Mouse (Mus musculus): ENCODE measurements around the gene Stxbp2.

The Stxbp2 gene

GRCm38 (mm10) chr8:3682435-3682834 is 51.7 kb downstream of the Stxbp2 start:
- no peak for DNase-seq (ENCODE audit: low read depth, low spot score)

- no peak for DNase-seq (ENCODE audit: low read depth, low spot score)
These were observed 52.8 kb downstream of the Stxbp2 start for GRCm38 (mm10) chr8:3683408-3684176.

- DNase-seq (ENCODE audit: low read depth, low spot score): no peak
These were observed 53.8 kb downstream of the Stxbp2 start for GRCm38 (mm10) chr8:3684530-3684929.

- no peak for DNase-seq (ENCODE audit: low read depth, low spot score)
These were observed 54.7 kb downstream of the Stxbp2 start for GRCm38 (mm10) chr8:3685422-3685821.

GRCm38 (mm10) chr8:3687537-3687936 is 56.8 kb downstream of the Stxbp2 start:
- DNase-seq (ENCODE audit: low read depth, low spot score): no peak

GRCm38 (mm10) chr8:3690774-3691173 is 60.0 kb downstream of the Stxbp2 start:
- no peak for DNase-seq (ENCODE audit: low read depth, low spot score)
